Mouse (Mus musculus) urinary bladder, adult 2 months (tissue): ENCODE results near the gene Ube2j1. TPM values are rescaled to one million over a fixed set of nuclear protein-coding genes. Genes with fewer than 3 reads are reported as not detected.

Experiments used
- DNase-seq: peaks from one replicate; pipeline ENCODE4 v3.0.0; 2022; ENCODE audit warnings: low spot score
- polyA plus RNA-seq: library from polyadenylated mRNA; depleted of rRNA; stranded (reverse); fragments of >200 nt; gene quantifications from 2 replicates; pipeline ENCODE4 v1.2.3, GENCODE M21; 2012; rRNA removed

The Ube2j1 gene
- polyA plus RNA-seq, 1 experiment: 28.5 TPM

- no peak for DNase-seq
Observed at GRCm38 (mm10) chr4:33071337-33071736, 40.1 kb downstream of the Ube2j1 start.

- no peak for DNase-seq
Observed at GRCm38 (mm10) chr4:33072526-33073161, 41.4 kb downstream of the Ube2j1 start.

DNA sequence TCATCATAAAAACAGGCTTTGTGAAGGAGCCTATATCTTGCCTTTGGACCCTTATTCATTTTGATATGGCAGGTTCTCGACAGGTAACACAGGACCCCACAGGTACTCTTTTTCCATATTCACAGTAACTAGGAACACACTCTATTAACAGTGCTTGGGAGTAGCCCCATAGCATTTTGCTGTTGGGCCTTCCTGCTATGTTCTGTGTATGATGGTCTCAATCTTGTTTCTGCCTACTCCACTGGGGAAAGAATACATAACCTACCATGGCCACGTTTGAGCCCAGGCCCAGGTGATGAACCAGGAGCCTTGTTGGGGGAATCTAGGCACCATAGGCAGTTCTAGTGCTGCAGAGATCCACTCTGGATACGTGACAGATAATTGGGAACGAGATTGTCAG lies 43.2 kb downstream of the Ube2j1 start:
- DNase-seq: no peak

DNA sequence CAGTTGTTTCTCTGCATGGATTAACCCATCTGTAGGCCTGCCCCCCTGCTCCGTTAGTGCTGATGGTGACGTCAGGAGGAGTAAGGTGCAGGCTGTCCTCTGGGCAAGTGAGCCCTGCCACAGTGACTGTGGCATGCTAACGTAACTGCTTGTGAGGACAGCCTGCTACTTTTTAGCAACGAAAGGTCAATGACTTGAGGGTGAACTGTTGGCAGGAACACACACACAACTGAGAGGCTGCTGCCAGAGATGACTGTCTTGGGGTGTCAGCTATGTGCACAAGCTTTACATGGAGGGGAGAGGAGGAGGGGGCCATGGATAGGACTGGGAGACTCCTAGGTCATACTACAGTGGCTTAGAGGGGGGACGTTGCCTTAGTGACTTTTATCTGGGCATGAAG lies 43.6 kb downstream of the Ube2j1 start:
- DNase-seq: no peak

DNA sequence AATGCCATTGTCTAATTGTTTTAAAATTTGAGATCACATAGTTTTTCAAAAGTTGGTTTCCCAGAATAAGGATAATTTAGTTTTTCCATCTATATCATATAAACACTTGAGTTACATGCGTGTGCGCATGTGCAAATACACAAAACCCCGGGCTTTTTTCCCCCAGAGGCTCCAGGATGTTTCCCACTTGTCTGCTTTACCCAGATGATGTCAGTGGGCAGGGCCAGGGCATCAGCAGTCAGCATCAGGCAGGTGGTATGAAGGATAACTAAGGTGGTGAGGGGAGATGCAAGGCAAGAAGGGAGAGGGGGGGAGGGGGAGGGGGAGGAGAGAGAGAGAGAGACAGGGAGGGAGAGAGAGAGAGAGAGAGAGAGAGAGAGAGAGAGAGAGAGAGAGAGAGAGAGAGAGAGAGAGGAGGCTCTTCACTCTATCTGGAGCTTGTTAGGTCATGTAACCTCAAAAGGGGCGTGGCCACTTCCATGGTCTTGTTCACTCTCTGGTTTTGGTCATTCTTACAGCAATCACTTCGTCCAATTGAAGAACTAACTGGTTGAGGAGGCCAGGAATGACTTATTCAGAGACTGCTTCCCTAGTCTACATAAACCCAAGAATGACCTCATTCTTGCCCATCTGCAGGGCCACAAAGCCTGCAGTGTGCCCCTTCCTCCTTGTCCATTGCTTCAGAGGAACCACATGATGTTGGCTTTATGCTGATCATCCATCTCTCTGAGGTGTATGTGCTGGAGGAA lies 44.7 kb downstream of the Ube2j1 start:
- DNase-seq: no peak

DNA sequence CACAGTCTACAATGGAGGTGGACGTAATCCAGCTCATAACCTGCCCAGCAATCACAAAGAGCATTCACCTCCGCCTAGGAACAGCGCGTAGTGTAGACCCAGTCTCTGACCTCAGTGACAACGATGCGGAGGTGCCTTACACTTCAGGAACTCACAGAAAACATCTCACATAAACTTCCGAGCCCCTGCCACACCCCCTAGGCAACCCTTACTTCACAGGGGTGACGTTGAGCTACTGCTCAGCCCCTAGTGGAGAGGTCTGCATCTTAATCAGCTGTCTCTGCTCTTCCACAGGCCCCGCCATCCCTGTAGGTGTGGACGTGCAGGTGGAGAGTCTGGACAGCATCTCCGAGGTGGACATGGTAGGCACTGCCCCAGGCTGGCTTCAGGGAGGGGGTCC lies 45.9 kb downstream of the Ube2j1 start:
- DNase-seq: no peak

GRCm38 (mm10) chr4:33077724-33078123 lies 46.5 kb downstream of the Ube2j1 start:
- no peak for DNase-seq

DNA sequence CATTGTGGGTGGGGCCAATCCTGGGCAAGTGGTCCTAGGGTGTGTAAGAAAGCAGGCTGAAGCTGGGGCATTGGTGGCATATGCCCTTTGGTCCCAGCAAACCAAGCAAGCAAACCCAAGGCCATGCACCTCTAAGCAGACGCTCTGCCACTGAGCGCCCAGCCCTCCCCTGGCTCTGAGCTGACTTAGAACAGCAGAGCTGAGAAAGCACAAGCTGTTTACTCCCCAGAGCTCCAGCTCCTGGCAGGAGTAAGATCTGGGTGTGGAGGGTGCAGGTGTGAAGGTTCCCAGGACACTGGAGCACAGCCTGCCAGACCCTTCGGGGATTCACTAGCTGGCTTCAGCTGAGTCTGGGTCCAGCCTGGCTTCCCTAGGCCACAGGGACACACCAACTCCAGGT lies 47.3 kb downstream of the Ube2j1 start:
- no peak for DNase-seq

- no peak for DNase-seq
Observed at GRCm38 (mm10) chr4:33099118-33099694, 68.0 kb downstream of the Ube2j1 start.

Other genes starting within 250 kb of the Ube2j1 start
- gene Lyrm2, start 231.2 kb upstream of the Ube2j1 start, polyA plus RNA-seq: 59.9 and 79.3 TPM in 2 replicates
- 0.96 and 1.8 TPM in 2 replicates for gene Ankrd6, start 80.6 kb upstream of the Ube2j1 start, polyA plus RNA-seq
- gene Rragd, start 48.4 kb upstream of the Ube2j1 start, polyA plus RNA-seq: 1.8 and 2.2 TPM in 2 replicates
- 0.07 and 0.17 TPM in 2 replicates for gene Gabrr2, start 31.6 kb downstream of the Ube2j1 start, polyA plus RNA-seq
- gene Gabrr1, start 101.1 kb downstream of the Ube2j1 start, polyA plus RNA-seq: 0.10 TPM in 1 of 2 replicates, not detected in the other
- gene Pm20d2, start 158.3 kb downstream of the Ube2j1 start, polyA plus RNA-seq: 2.1 and 2.2 TPM in 2 replicates
- 0.04 and 0.18 TPM in 2 replicates for gene Srsf12, start 177.6 kb downstream of the Ube2j1 start, polyA plus RNA-seq